Mouse (Mus musculus): ENCODE measurements at regions not wholly inside any gene's neighbourhood (a gene's known extent, or its start where the extent isn't known, plus 50 kb on each side); places are given as distances from the start of the nearest gene placed in this dataset.

DNA sequence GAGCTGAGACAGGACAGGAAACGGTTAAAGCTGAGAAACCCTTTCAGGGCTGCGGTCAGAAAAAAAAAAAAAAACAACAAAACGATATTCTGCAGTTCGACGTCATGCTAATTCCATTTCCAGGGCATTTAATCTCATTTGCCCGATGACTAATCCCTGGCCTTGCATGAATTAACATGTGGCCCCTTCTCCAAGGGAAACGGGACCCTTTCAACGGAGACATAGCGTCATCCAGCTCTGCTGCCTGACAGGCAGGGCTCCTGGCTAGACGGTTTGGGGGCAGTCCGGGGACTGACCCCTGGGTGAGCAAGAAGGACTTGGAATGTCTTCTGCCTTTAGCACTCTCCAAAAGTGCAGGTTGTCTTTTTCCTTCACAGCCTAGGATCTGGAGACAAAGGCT is 128.7 kb downstream of the Kif26a start:
- H3K9me3 ChIP-seq (replicated peaks): no peaks in the 10 kb centered on the region

DNA sequence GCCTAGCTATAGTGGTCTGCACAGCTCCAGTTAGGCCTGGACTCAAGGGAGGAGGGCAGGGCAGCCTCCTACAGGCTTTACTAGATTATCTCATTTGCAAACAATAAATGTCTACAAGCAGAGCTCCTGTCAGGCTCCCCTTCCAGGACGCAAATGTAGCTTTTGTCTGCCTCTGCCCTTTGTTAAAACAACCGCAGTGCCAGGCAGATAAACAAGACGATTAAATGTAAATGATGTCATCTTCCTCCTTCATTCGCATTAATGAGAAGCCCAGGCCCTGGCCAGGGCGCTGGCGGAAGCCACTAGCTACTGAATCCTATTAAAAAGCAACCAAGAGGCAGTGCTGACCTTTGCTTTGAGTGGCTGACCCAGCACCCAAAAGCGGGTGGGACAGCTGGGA is 130.6 kb downstream of the Kif26a start:
- 18% methylated on average over 7 of the region's 7 CpGs for WGBS
- H3K9me3 ChIP-seq (replicated peaks): no peaks in the 10 kb centered on the region
- peak; percentile 42 for DNase-seq (ENCODE audit: low spot score)
- H3K4me3 ChIP-seq: no peak overlapping the region
- H3K27me3 ChIP-seq (ENCODE audit: low read depth, poor library complexity, severe bottlenecking): peaks cover 87% of the 10 kb centered on the region
- H3K4me1 ChIP-seq: peaks cover 76% of the 10 kb centered on the region
- peak overlapping the region; percentile 69 for H3K27ac ChIP-seq (replicated peaks)
- no peaks in the 10 kb centered on the region for H3K36me3 ChIP-seq

More for the DNA sequence above, 128.7 kb downstream of the Kif26a start:
- WGBS: 19% methylated on average over 11 of the region's 11 CpGs
- peak; percentile 57 for DNase-seq (ENCODE audit: low spot score)
- H3K4me3 ChIP-seq: no peak overlapping the region
- H3K4me1 ChIP-seq: peaks cover 70% of the 10 kb centered on the region
- peaks cover 83% of the 10 kb centered on the region for H3K27me3 ChIP-seq (ENCODE audit: low read depth, poor library complexity, severe bottlenecking)
- H3K27ac ChIP-seq (replicated peaks): peak overlapping the region; percentile 69
- H3K36me3 ChIP-seq: no peaks in the 10 kb centered on the region

DNA sequence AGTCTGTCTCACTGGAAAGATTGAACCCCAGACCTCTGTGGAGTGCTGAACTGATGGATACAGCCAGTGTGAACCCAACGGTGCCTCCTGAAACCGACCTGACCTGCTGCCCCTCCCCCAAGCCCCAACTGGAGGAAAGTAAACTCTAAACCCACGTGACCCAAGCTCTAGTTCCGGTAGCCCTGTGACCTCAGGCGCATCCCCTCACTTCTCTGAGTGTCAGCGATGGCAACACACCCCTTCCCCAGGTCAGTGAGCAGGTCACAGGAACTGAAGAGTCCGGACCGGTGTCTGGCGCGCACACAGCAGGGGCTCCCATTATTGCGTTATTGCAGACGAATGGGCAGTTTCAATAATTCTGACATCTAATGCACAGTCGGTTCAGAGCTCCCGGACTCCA is 131.5 kb downstream of the Kif26a start:
- Histone ChIP-seq H3K4me3 (no peak overlapping the region), H3K9me3 (replicated peaks) (no peaks in the 10 kb centered on the region), H3K36me3 (no peaks in the 10 kb centered on the region), H3K27me3 (ENCODE audit: low read depth, poor library complexity, severe bottlenecking) (peaks cover 79% of the 10 kb centered on the region), H3K4me1 (peaks cover 69% of the 10 kb centered on the region), H3K27ac (replicated peaks) (peak overlapping the region; percentile 69)
- DNase-seq (ENCODE audit: low spot score): no peak
- WGBS: 25% methylated on average over 14 of the region's 14 CpGs

DNA sequence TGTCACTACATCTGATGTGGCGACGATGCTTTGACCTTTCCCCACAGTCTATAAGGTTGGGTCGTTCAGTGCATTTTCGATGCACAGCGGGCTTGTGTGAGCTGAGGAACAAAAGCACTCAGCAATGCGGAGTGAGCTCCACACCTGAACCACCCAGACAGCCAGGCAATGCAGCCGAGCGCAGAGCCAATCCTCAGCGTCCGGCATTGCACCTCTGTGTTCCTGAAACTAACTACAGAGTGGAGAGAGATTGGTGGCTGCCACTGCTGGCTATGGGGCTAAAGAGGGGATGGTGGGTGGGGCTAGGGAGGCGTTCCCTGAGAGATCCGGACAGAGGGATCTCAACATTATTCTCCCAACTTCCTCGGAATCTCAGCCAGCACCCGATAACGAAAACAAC is 139.1 kb downstream of the Kif26a start:
- Histone ChIP-seq H3K4me1 (peaks cover 58% of the 10 kb centered on the region), H3K9me3 (replicated peaks) (no peaks in the 10 kb centered on the region), H3K27ac (replicated peaks) (peak overlapping the region; percentile 55), H3K27me3 (ENCODE audit: low read depth, poor library complexity, severe bottlenecking) (peaks cover 51% of the 10 kb centered on the region), H3K4me3 (no peak overlapping the region), H3K36me3 (no peaks in the 10 kb centered on the region)
- DNase-seq (ENCODE audit: low spot score): no peak
- 59% methylated on average over 15 of the region's 15 CpGs for WGBS

DNA sequence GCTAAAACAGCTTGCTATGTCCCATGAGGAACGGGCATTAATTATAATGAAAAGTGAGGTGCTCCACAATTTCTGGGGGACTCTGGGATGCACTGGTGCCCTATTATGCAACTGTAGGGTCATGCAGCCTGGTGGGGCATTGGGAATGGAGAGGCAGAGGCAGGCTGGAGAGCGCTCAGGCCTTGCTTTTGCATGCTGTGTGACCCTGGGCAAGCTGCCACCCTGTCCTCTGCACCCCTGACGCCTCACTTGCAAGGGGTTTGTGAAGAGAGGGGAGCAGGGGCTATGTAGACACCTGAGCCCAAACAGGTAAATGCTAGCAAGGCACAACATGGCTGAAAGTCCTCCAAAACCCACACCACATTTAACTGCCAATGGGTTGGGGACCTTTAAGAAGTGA is 142.8 kb downstream of the Kif26a start:
- H3K4me1 ChIP-seq: peaks cover 75% of the 10 kb centered on the region
- H3K36me3 ChIP-seq: no peaks in the 10 kb centered on the region
- 85% methylated on average over 3 of the region's 3 CpGs for WGBS
- DNase-seq (ENCODE audit: low spot score): no peak
- 0 out of 2 replicates have a peak overlapping the region, but pooled peaks have one; percentile 34 for H3K27ac ChIP-seq (replicated peaks)
- no peak overlapping the region for H3K4me3 ChIP-seq
- peaks cover 65% of the 10 kb centered on the region for H3K27me3 ChIP-seq (ENCODE audit: low read depth, poor library complexity, severe bottlenecking)
- H3K9me3 ChIP-seq (replicated peaks): no peaks in the 10 kb centered on the region

DNA sequence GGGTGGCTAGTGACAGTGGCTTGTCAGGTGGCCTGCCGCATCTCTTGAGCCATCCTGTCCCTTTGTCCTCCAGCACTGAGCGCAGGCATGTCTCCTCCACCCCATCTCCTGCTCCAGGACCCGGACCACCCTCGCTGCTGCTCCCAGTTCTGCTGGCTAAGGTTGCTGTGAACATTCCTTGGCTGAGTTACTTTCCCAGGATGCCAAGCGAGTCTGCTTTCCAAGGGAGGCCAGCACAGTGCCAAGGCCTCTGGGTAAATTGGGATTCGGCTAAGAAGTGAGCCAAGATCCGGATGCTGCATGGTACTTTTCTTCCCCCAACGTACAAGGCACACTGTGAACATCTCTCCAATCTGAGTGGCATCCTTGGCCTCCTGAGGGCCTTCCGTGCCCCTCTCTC is 144.3 kb downstream of the Kif26a start:
- H3K4me3 ChIP-seq: no peak overlapping the region
- WGBS: 90% methylated on average over 9 of the region's 9 CpGs
- peaks cover 69% of the 10 kb centered on the region for H3K27me3 ChIP-seq (ENCODE audit: low read depth, poor library complexity, severe bottlenecking)
- H3K36me3 ChIP-seq: no peaks in the 10 kb centered on the region
- no peaks in the 10 kb centered on the region for H3K9me3 ChIP-seq (replicated peaks)
- peak overlapping the region; percentile 49; the same call in 1 of the 2 replicates for H3K27ac ChIP-seq (replicated peaks)
- no peak for DNase-seq (ENCODE audit: low spot score)
- H3K4me1 ChIP-seq: peaks cover 64% of the 10 kb centered on the region

DNA sequence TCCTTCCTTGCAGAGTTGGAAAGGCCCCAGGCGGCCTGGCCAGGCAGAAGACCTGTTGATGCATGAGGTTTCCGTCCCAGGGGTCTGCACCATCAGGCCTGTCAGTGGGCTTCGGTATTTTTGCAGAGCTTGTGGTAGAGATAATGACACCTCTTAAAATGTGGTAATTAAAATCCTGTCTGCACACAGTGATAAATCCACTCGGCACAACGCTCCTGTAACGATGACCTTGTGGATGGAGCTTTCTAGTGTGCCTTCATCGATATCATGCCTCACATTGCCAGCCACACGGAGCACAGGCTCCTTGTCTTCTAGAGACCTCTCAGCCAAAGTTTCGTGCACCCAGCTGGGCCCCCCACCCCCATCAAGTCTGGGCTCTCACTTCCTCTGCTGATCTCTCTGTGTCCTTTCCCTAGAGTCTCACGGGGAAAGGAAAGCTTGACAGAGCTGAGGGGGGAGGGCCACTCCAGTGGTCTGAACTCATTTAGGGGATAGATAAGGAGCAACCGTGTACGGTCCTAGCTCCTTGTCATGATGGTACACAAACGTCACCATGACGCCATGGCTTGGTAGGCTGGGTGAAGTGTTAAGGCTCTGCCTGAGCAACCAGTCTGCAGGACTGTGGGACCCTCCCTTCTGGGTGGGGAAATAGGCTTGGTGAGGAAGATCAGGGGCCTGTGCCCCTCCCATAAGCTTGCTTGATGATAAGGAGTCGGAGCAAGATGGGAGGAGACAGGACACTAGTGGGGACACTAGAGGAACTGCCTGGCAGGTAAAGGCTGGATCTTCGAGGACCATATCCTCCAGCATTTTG is 145.9 kb downstream of the Kif26a start:
- no peak overlapping the region for H3K4me3 ChIP-seq
- 82% methylated on average over 16 of the region's 16 CpGs for WGBS
- H3K27me3 ChIP-seq (ENCODE audit: low read depth, poor library complexity, severe bottlenecking): peaks cover 66% of the 10 kb centered on the region
- no peak for DNase-seq (ENCODE audit: low spot score)
- H3K9me3 ChIP-seq (replicated peaks): no peaks in the 10 kb centered on the region
- no peaks in the 10 kb centered on the region for H3K36me3 ChIP-seq
- H3K4me1 ChIP-seq: peaks cover 63% of the 10 kb centered on the region
- H3K27ac ChIP-seq (replicated peaks): no peak overlapping the region

DNA sequence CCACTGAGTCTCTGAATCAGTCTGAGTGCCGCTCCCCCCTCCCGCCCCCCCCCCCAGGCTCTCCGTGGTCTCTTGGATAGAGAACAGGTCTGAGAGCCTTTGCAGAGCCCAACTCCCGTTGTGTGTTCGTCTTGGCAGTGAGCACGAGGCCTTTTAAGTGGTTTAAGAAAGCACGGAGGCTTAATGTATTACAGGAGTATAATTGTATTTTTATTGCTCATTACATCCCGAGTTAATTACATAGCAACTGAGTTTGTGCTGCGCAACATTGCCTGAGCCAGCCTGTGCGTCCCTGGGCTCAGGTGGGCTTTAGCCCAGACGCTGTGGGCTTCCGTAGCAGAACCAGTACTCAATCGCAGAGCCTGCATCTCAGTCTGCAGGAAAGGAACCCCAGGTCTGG is 147.1 kb downstream of the Kif26a start:
- H3K4me1 ChIP-seq: peaks cover 59% of the 10 kb centered on the region
- H3K36me3 ChIP-seq: no peaks in the 10 kb centered on the region
- H3K4me3 ChIP-seq: no peak overlapping the region
- WGBS: 87% methylated on average over 13 of the region's 13 CpGs
- DNase-seq (ENCODE audit: low spot score): no peak
- H3K27me3 ChIP-seq (ENCODE audit: low read depth, poor library complexity, severe bottlenecking): peaks cover 61% of the 10 kb centered on the region
- no peak overlapping the region for H3K27ac ChIP-seq (replicated peaks)
- H3K9me3 ChIP-seq (replicated peaks): no peaks in the 10 kb centered on the region

DNA sequence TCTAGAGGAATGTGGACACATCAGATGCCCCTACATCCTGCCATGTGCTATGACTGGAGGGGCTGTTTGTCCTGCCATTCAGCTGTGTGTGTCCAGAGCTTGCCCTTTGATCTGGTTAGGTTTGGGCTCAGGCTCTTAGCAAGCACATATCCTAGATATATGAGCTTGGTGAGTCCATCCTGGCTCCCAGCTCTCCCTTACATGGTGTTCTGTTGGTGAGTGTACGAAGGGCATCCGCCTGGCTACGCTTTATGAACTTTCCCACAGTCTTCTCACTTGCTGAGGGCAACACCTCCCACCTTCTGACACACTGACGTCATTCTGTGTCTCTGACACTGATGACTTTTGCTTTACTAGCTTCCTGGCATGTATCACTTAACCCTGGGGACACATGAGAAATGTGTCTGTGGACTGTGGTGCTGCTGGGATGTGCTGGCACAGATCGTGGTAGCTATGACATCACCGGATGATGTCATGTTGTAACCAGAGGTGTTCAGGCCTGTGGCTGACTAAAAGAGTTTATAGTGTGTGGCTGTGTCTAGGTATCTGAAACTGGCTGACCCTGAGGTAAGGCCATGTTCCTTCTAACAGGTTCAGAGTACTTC is 149.4 kb downstream of the Kif26a start:
- H3K27me3 ChIP-seq (ENCODE audit: low read depth, poor library complexity, severe bottlenecking): peaks cover 67% of the 10 kb centered on the region
- WGBS: 90% methylated on average over 6 of the region's 6 CpGs

DNA sequence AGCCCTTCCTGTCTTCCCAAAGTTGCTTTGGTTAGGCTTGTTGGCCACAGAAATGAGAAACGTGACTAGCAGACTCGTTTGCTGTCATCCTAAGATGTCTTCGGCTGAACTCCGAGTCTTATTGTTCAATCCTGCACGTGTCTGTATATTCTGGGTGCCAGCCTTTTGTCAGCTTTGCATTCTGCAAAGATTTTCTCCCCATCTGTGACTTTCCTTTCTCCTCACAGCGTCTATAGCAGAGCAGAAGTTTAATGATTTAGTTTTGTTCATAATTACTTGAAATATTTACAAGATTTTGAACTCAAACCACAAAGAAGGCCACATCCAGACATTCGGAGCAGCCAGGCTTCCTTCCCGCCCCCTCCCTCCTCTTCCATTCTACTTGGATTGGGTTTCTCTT is 152.5 kb downstream of the Kif26a start:
- H3K27ac ChIP-seq (replicated peaks): peak overlapping the region; percentile 67; the same call in 1 of the 2 replicates
- 87% methylated on average over 8 of the region's 8 CpGs for WGBS
- peaks cover 59% of the 10 kb centered on the region for H3K4me1 ChIP-seq

More for the DNA sequence above, 149.4 kb downstream of the Kif26a start:
- Histone ChIP-seq H3K36me3 (no peaks in the 10 kb centered on the region), H3K9me3 (replicated peaks) (no peaks in the 10 kb centered on the region), H3K27ac (replicated peaks) (peak overlapping the region; percentile 25; the same call in 1 of the 2 replicates), H3K4me3 (no peak overlapping the region), H3K4me1 (peaks cover 55% of the 10 kb centered on the region)
- DNase-seq (ENCODE audit: low spot score): no peak

DNA sequence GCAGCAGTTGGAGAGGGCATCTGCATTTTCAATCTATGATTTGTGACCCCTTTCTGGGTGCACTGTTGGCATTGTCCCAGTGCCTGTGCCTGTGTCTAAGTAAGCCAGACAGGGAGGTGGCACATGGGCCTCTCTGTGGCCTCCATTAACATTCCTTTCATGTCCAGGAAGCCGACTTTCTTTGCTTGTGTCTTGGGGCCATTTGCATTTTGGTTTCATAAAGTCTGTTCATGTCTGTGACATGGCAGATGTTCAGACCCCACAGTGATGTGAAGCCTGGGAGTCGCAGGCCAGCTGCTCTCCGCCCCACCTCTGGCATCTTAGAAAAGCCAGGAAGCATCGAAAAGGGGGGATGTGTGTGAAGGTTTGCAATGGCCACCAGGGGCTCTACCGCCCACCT is 153.1 kb downstream of the Kif26a start:
- Histone ChIP-seq H3K27ac (replicated peaks) (peak overlapping the region; percentile 67), H3K9me3 (replicated peaks) (no peaks in the 10 kb centered on the region), H3K4me1 (peaks cover 59% of the 10 kb centered on the region), H3K27me3 (ENCODE audit: low read depth, poor library complexity, severe bottlenecking) (peaks cover 82% of the 10 kb centered on the region), H3K4me3 (no peak overlapping the region), H3K36me3 (no peaks in the 10 kb centered on the region)
- 77% methylated on average over 5 of the region's 5 CpGs for WGBS
- no peak for DNase-seq (ENCODE audit: low spot score)

More for the DNA sequence above, 152.5 kb downstream of the Kif26a start:
- no peaks in the 10 kb centered on the region for H3K9me3 ChIP-seq (replicated peaks)
- H3K27me3 ChIP-seq (ENCODE audit: low read depth, poor library complexity, severe bottlenecking): peaks cover 77% of the 10 kb centered on the region
- no peak for DNase-seq (ENCODE audit: low spot score)
- H3K36me3 ChIP-seq: no peaks in the 10 kb centered on the region
- no peak overlapping the region for H3K4me3 ChIP-seq

DNA sequence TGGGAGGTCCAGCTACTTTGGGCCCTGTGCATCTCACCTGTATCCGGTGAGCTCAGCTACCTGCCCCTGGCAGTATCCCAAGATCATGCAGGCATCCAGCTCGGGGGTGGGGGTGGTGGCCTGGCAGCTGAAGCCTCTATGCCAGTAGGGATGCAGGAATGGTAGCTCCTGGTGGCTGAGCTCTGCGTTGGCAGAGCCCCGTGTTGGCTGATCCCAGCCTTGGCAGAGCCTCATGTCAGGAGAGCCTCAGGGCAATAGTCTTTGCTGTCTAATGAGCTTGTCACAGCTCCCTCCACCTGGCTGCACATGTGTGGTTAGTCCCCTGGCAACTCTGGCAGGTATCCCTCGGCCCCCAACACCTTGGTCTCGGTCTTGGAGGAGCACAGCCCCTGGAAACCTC is 153.6 kb downstream of the Kif26a start:
- peaks cover 82% of the 10 kb centered on the region for H3K27me3 ChIP-seq (ENCODE audit: low read depth, poor library complexity, severe bottlenecking)
- WGBS: 83% methylated on average over 6 of the region's 6 CpGs
- peaks cover 59% of the 10 kb centered on the region for H3K4me1 ChIP-seq
- 0 out of 2 replicates have a peak overlapping the region, but pooled peaks have one; percentile 14 for H3K27ac ChIP-seq (replicated peaks)
- no peak overlapping the region for H3K4me3 ChIP-seq
- no peaks in the 10 kb centered on the region for H3K36me3 ChIP-seq
- no peak for DNase-seq (ENCODE audit: low spot score)
- no peaks in the 10 kb centered on the region for H3K9me3 ChIP-seq (replicated peaks)

DNA sequence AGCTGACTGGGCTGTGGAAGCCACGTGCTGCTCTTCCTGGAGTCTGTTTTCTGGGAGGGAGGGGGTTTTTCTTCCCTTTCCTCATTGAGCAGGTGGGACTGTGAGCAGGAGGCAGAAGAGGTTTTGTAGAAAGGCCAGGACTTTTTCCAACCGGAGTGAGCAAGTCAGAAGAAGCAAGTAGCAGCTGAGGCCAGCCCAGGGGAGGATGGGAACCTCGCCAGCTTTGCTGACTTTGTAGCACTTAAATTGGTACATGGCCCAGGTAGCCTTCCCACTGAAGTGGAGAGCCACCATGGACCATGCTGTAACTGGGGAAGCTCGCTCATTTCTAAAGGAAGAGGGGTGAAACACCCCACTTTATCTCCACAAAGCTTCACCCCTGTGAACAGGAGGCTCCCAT is 154.1 kb downstream of the Kif26a start:
- Histone ChIP-seq H3K4me1 (peaks cover 61% of the 10 kb centered on the region), H3K36me3 (no peaks in the 10 kb centered on the region), H3K27ac (replicated peaks) (0 out of 2 replicates have a peak overlapping the region, but pooled peaks have one; percentile 81), H3K27me3 (ENCODE audit: low read depth, poor library complexity, severe bottlenecking) (peaks cover 82% of the 10 kb centered on the region), H3K9me3 (replicated peaks) (no peaks in the 10 kb centered on the region), H3K4me3 (no peak overlapping the region)
- WGBS: 78% methylated on average over 4 of the region's 4 CpGs
- DNase-seq (ENCODE audit: low spot score): no peak

Measured in midbrain, embryonic 10.5 days (tissue).